Mouse (Mus musculus): ENCODE data around the gene Lrrc26. TPM values are rescaled to one million over a fixed set of nuclear protein-coding genes. Genes with fewer than 3 reads are reported as not detected.

The Lrrc26 gene
- total RNA-seq, 2 experiments from 2014 or later = not detected

- intact Hi-C loops (cut with DNase I) = loop anchor here (5.0 kb wide), 1 partner anchor 51 kb away; no protein-coding TSS in a partner anchor
- DNase-seq (ENCODE audit: low spot score in 2 of 2) = peak in 1 of 2 experiments; percentile 55
These were observed 38.7 kb downstream of the Lrrc26 start for GRCm38 (mm10) chr2:25328440-25328839.

GRCm38 (mm10) chr2:25331470-25331869 lies 41.8 kb downstream of the Lrrc26 start:
- intact Hi-C loops (cut with DNase I) = no loop called here
- no peak for DNase-seq (ENCODE audit: low spot score in 2 of 2)

GRCm38 (mm10) chr2:25332286-25333160 lies 42.8 kb downstream of the Lrrc26 start, which contains the start of gene Man1b1:
Gene Man1b1 (plus strand): TSS chr2:25332338.
- peak; percentile 99 to 100 for DNase-seq (ENCODE audit: low spot score in 2 of 2)
- intact Hi-C loops (cut with DNase I) = no loop called here

- no peak for DNase-seq (ENCODE audit: low spot score in 2 of 2)
- intact Hi-C loops (cut with DNase I) = no loop called here
These were observed 43.9 kb downstream of the Lrrc26 start for GRCm38 (mm10) chr2:25333569-25333968.

GRCm38 (mm10) chr2:25338303-25338702 lies 48.6 kb downstream of the Lrrc26 start:
- DNase-seq (ENCODE audit: low spot score in 2 of 2) = no peak
- intact Hi-C loops (cut with DNase I) = no loop called here

Other genes starting within 250 kb of the Lrrc26 start
- 100 to 1,000 TPM; 565 to 580 TPM for gene Nsmf, start 235.6 kb upstream of the Lrrc26 start, total RNA-seq (2021)
- not detected for gene Entpd8, start 209.6 kb upstream of the Lrrc26 start, total RNA-seq (2021)
- gene Noxa1, start 194.8 kb upstream of the Lrrc26 start, total RNA-seq (2021) = not detected
- gene Nrarp, start 109.2 kb upstream of the Lrrc26 start, total RNA-seq (2021) = 10 to 100 TPM; 38.6 to 44.9 TPM
- gene Tor4a, start 93.0 kb upstream of the Lrrc26 start, total RNA-seq (2021) = 1 to 10 TPM; 1.7 to 2.6 TPM
- 10 to 100 TPM; 49.9 to 52.1 TPM for gene Nelfb, start 78.4 kb upstream of the Lrrc26 start, total RNA-seq (2021)
- under 1 TPM; 0.27 to 0.44 TPM for gene Stpg3, start 75.3 kb upstream of the Lrrc26 start, total RNA-seq (2021)
- not detected for gene Fam166a, start 71.2 kb upstream of the Lrrc26 start, total RNA-seq (2021)
- 100 to 1,000 TPM; 478 to 505 TPM for gene Tubb4b, start 65.2 kb upstream of the Lrrc26 start, total RNA-seq (2021)
- gene Slc34a3, start 55.6 kb upstream of the Lrrc26 start, total RNA-seq (2021) = not detected
- not detected for gene Rnf224, start 53.1 kb upstream of the Lrrc26 start, total RNA-seq (2021)
- gene Rnf208, start 47.7 kb upstream of the Lrrc26 start, total RNA-seq (2021) = 100 to 1,000 TPM; 220 to 242 TPM
- under 1 TPM in 1 of 2 experiments, not detected in 1; 0.79 TPM for gene Cysrt1, start 47.5 kb upstream of the Lrrc26 start, total RNA-seq (2021)
- 1 to 10 TPM; 2.3 to 2.8 TPM for gene AL732309.1, start 43.1 kb upstream of the Lrrc26 start, total RNA-seq (2021)
- gene Tmem203, start 34.5 kb upstream of the Lrrc26 start, total RNA-seq (2021) = 10 to 100 TPM; 35.3 to 41.3 TPM
- gene Tprn, start 27.3 kb upstream of the Lrrc26 start, total RNA-seq (2021) = 10 to 100 TPM; 14.2 to 15.7 TPM
- gene Ssna1, start 17.5 kb upstream of the Lrrc26 start, total RNA-seq (2021) = 10 to 100 TPM; 70.9 to 72.1 TPM
- 10 to 100 TPM; 69.8 to 73.2 TPM for gene Anapc2, start 17.4 kb upstream of the Lrrc26 start, total RNA-seq (2021)
- not detected for gene Tmem210, start 1.8 kb upstream of the Lrrc26 start, total RNA-seq (2021)
- gene Grin1, start 29.3 kb downstream of the Lrrc26 start, total RNA-seq (2021) = 100 to 1,000 TPM; 477 to 493 TPM
- 10 to 100 TPM; 57.2 to 59.0 TPM for gene Man1b1, start 42.4 kb downstream of the Lrrc26 start, total RNA-seq (2021)
- gene Dpp7, start 66.4 kb downstream of the Lrrc26 start, total RNA-seq (2021) = 10 to 100 TPM; 28.0 to 31.6 TPM
- gene Uap1l1, start 75.8 kb downstream of the Lrrc26 start, total RNA-seq (2021) = 10 to 100 TPM; 12.2 to 14.8 TPM
- 1 to 10 TPM; 6.2 to 7.0 TPM for gene Sapcd2, start 82.4 kb downstream of the Lrrc26 start, total RNA-seq (2021)
- 10 to 100 TPM; 14.7 to 17.5 TPM for gene Entpd2, start 106.0 kb downstream of the Lrrc26 start, total RNA-seq (2021)
- gene Npdc1, start 109.4 kb downstream of the Lrrc26 start, total RNA-seq (2021) = 100 to 1,000 TPM; 366 to 370 TPM
- gene Fut7, start 133.4 kb downstream of the Lrrc26 start, total RNA-seq (2021) = under 1 TPM; 0.26 to 0.27 TPM
- gene Abca2, start 138.8 kb downstream of the Lrrc26 start, total RNA-seq (2021) = 100 to 1,000 TPM; 137 to 152 TPM
- gene Clic3, start 166.9 kb downstream of the Lrrc26 start, total RNA-seq (2021) = 1 to 10 TPM in 1 of 2 experiments, under 1 TPM in 1; 0.59 to 1.2 TPM
- gene Paxx, start 171.2 kb downstream of the Lrrc26 start, total RNA-seq (2021) = 10 to 100 TPM; 64.1 to 66.3 TPM
- gene Ptgds, start 180.1 kb downstream of the Lrrc26 start, total RNA-seq (2021) = 1,000 to 10,000 TPM; 1,462 to 1,765 TPM
- not detected for gene Lcn12, start 204.0 kb downstream of the Lrrc26 start, total RNA-seq (2021)
- 100 to 1,000 TPM; 141 to 142 TPM for gene Fbxw5, start 210.8 kb downstream of the Lrrc26 start, total RNA-seq (2021)
- gene C8g, start 211.8 kb downstream of the Lrrc26 start, total RNA-seq (2021) = 1 to 10 TPM in 1 of 2 experiments, under 1 TPM in 1; 0.59 to 1.6 TPM